Mouse (Mus musculus) layer of hippocampus, postnatal 14 days (tissue): ENCODE data around the gene Hmgn1. TPM values are rescaled to one million over a fixed set of nuclear protein-coding genes. Genes with fewer than 3 reads are reported as not detected.
"Not testable (repeated sequence)": the region's sequence is repeated elsewhere in the genome, so short reads cannot be mapped to it uniquely, and the experiment has no call there.

Experiments
- DNase-seq, 2 experiments: peaks; one replicate each; pipeline ENCODE4 v3.0.0; 2021 to 2022; ENCODE audit warnings: low spot score in 2 of 2, mixed read lengths in 1 of 2
- long read RNA-seq, 2 experiments: library from polyadenylated mRNA; stranded (forward); transcript quantifications; one replicate each; pipeline ENCODE4 v2.0.0; 2021
- total RNA-seq, 2 experiments: library from RNA; stranded (reverse); gene quantifications; 2 replicates each; pipeline ENCODE4 v1.2.3; 2021

The Hmgn1 gene
- total RNA-seq = 10 to 100 TPM; 69.3 to 81.1 TPM
- long read RNA-seq, experiment 1, transcript Hmgn1-201 (6 exons, 2,174 nt) = major isoform, 25 of 40 reads
- long read RNA-seq, experiment 1, partial matches to known transcripts = 2 of 40 reads
- long read RNA-seq, experiment 1, other reads (novel, unspliced or antisense) = 13 of 40 reads
- long read RNA-seq, experiment 2, transcript Hmgn1-201 (6 exons, 2,174 nt) = major isoform, 51 of 66 reads
- long read RNA-seq, experiment 2, partial matches to known transcripts = 1 of 66 reads
- long read RNA-seq, experiment 2, other reads (novel, unspliced or antisense) = 11 of 66 reads

GRCm38 (mm10) chr16:96127657-96128344 lies at the start of gene Hmgn1:
Gene Hmgn1 (minus strand): TSS chr16:96127729.
- peak; percentile 94 to 97 for DNase-seq

- no peak for DNase-seq
These were observed 47.9 kb upstream of the Hmgn1 start for GRCm38 (mm10) chr16:96175399-96175798.

GRCm38 (mm10) chr16:96173648-96174047 lies 46.1 kb upstream of the Hmgn1 start:
- no peak for DNase-seq

GRCm38 (mm10) chr16:96168837-96169236 lies 41.3 kb upstream of the Hmgn1 start:
- no peak for DNase-seq

GRCm38 (mm10) chr16:96165723-96166264 lies 38.3 kb upstream of the Hmgn1 start:
- DNase-seq = peak in 1 of 2 experiments; percentile 69

- DNase-seq = no peak
These were observed 33.8 kb upstream of the Hmgn1 start for GRCm38 (mm10) chr16:96161336-96161735.

- no peak for DNase-seq
These were observed 33.4 kb upstream of the Hmgn1 start for GRCm38 (mm10) chr16:96160927-96161326.

- DNase-seq = no peak
These were observed 32.3 kb upstream of the Hmgn1 start for GRCm38 (mm10) chr16:96159794-96160346.

- DNase-seq = peak in 1 of 2 experiments; percentile 66
These were observed 31.7 kb upstream of the Hmgn1 start for GRCm38 (mm10) chr16:96159091-96159731.

GRCm38 (mm10) chr16:96158511-96159080 lies 31.1 kb upstream of the Hmgn1 start:
- DNase-seq = no peak

GRCm38 (mm10) chr16:96157171-96157570 lies 29.6 kb upstream of the Hmgn1 start:
- DNase-seq = peak; percentile 27 to 67

- DNase-seq = peak; percentile 45 to 61
These were observed 28.5 kb upstream of the Hmgn1 start for GRCm38 (mm10) chr16:96156019-96156418.

GRCm38 (mm10) chr16:96154476-96154875 lies 26.9 kb upstream of the Hmgn1 start:
- DNase-seq = no peak

GRCm38 (mm10) chr16:96151551-96151950 lies 24.0 kb upstream of the Hmgn1 start:
- peak; percentile 56 to 64 for DNase-seq

- no peak for DNase-seq
These were observed 23.5 kb upstream of the Hmgn1 start for GRCm38 (mm10) chr16:96150995-96151394.

GRCm38 (mm10) chr16:96149311-96149710 lies 21.8 kb upstream of the Hmgn1 start:
- no peak for DNase-seq

GRCm38 (mm10) chr16:96148834-96149233 lies 21.3 kb upstream of the Hmgn1 start:
- DNase-seq = no peak

GRCm38 (mm10) chr16:96145814-96146213 lies 18.3 kb upstream of the Hmgn1 start:
- DNase-seq = no peak

GRCm38 (mm10) chr16:96145110-96145800 lies 17.7 kb upstream of the Hmgn1 start, which contains the start of gene Wrb:
Gene Wrb (plus strand): TSS chr16:96145407.
- peak; percentile 100 for DNase-seq

- DNase-seq = not testable (repeated sequence)
These were observed 17.2 kb upstream of the Hmgn1 start for GRCm38 (mm10) chr16:96144748-96145109.
